Mouse (Mus musculus): ENCODE measurements at regions not wholly inside any gene's neighbourhood (a gene's known extent, or its start where the extent isn't known, plus 50 kb on each side); places are given as distances from the start of the nearest gene placed in this dataset.

DNA sequence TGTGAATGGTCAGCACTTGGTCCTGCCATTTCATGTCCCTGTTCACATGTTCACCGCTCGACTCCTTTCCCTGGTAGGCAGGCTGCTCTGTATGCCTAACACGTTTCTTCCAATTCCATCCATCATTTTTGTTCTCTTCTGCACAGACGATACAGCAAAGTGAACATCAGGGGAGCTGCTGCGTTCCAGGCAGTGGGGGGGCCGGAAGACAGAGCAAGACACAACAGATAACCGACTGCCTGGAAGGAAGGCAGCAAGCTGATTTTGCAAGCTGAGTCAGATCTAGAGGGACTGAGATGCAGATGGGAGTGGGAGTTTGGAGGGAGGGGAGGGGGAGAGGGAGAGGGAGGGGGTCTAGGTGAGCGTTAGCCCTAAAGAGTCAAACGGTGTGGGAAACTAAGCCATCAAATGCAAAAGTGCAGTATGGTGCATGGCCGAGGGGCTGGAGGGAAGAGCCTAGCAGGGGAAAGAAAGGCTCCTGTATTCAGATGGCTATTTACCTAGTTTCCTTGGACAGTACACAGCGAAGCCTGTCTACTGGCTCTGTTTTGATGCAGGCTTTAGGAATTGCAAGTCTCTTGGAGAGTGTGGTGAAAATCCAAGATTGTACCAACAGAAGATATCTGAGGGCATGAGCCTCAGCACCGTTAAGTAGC, 112.9 kb upstream of the Cdkn3 start:
- ATAC-seq (replicated peaks in 1 of 2; ENCODE audit: insufficient read depth in 1 of 2, low FRiP score in 2 of 2, low TSS enrichment in 1 of 2, low read depth in 1 of 2, poor library complexity in 2 of 2, severe bottlenecking in 2 of 2), result no peak

DNA sequence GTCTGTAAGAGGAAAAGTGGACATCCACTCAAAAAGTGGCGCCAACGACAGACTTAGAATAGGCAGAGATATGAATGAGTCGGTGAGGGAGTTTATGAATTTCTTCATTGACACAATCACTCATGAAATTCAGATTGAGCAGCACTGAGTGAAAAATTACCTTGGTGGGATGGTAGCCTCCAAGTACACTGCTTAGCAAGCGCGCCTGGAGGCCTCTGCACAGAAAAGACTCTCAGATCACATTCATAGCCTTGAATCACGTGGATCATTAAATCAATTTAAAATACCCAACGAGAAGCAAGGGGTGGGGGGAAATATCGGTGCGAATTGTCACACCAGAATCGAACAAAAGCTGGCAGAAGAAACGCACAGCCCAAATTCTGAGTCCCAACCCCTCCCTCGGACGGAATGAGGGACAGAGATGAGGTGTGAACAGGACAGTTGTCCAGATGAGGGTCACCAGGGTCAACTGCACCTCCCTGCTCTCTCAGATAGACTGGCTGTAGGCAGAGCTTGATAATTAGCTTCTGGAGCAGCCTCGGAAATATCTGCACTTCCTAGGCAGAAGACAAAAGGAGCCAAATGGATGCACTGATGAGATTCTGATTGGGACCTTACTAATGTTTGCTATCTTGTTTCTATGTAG, 113.5 kb upstream of the Cdkn3 start:
- ATAC-seq (replicated peaks in 1 of 2; ENCODE audit: insufficient read depth in 1 of 2, low FRiP score in 2 of 2, low TSS enrichment in 1 of 2, low read depth in 1 of 2, poor library complexity in 2 of 2, severe bottlenecking in 2 of 2), result no peak

DNA sequence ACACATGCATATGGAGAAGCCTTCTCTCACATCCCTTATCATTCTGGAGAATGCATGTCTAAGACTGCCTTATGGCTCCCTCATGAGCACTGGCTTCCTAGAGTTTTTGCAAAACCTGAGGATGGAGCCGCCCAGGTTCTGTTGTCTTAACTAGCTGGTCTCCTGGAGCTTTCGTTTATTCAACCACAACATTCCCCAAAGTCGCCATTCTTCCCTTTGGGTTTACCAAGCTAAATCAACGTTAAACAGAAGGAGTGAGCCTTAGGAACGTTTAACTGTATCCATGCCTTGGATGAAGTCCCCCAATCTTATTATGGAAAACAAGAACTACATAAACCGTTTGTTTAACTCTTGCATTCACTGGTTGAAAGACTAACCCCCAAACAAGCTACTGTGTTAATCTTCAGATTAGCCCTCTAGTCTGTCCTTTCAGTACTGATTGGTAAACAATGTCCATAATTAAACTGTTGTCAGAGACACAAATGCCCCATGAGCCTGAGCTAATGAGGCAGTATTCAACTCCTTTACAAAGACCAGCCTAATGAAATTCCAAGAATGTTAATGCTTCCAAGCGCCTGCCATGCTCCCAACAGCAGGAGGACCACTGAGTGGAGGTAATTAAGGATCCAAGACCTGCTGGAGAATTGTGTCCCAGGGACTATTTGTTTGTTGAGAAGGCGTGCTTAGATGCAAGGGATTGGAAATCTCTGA, 121.1 kb upstream of the Cdkn3 start:
- no peak for ATAC-seq (replicated peaks in 1 of 2; ENCODE audit: insufficient read depth in 1 of 2, low FRiP score in 2 of 2, low TSS enrichment in 1 of 2, low read depth in 1 of 2, poor library complexity in 2 of 2, severe bottlenecking in 2 of 2)

DNA sequence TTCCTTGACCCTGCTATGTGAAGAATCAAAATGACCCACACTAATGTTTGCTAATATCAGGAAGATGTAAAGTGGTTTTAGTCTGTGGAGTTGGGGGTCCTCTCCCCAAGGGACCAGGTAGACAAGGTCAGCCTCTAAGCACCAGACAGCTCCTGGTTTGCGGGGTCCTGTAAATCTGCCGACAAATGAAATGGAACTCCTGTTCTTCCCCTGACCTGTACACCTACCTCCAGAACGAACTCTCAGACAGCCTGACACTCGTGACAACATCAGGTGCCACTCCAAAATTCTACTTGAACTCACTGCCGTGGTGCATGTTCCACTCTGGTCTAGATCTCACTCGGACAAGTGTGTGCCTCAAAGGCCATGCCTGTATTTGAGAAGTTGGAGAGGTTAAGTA, 121.8 kb upstream of the Cdkn3 start:
- no peak for ATAC-seq (replicated peaks in 1 of 2; ENCODE audit: insufficient read depth in 1 of 2, low FRiP score in 2 of 2, low TSS enrichment in 1 of 2, low read depth in 1 of 2, poor library complexity in 2 of 2, severe bottlenecking in 2 of 2)

DNA sequence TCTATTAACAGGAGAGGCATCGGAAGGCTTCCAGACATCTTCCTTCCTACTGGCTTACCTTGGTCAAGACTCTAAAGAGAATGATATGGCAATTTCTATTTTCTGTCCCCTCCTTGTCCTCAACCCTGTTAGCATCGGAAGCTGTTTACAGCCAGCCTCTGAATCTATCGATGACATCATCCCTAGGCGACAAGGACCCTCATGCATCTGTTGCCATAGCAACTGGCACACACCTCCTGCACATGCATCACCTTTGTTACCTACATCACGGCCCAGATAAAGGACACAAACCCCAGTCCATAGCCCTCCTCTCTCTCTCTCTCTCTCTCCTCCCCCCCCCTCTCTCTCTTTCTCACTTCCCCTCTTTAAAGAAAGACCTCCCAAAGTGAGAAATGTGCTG, 123.1 kb upstream of the Cdkn3 start:
- ATAC-seq (replicated peaks in 1 of 2; ENCODE audit: insufficient read depth in 1 of 2, low FRiP score in 2 of 2, low TSS enrichment in 1 of 2, low read depth in 1 of 2, poor library complexity in 2 of 2, severe bottlenecking in 2 of 2), result no peak

DNA sequence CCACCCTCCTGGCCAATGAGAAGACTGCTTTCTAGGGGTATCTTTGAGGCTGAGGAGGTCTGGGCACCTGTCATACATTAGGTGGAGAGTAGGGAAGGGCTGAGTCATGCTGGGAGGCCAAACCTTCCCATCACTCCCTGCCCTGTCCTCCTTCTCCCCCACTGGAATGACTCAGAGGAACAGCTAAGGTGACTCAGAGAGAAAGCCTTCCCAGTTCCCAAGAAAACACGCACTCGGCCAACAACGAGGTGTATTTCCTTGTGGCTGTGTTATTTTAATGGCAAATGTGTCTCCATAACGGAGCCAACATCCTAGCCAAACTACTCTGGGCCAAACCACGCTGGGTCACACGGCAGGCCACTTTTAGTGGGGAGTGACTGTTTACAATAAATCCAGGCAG, 124.0 kb upstream of the Cdkn3 start:
- no peak for ATAC-seq (replicated peaks in 1 of 2; ENCODE audit: insufficient read depth in 1 of 2, low FRiP score in 2 of 2, low TSS enrichment in 1 of 2, low read depth in 1 of 2, poor library complexity in 2 of 2, severe bottlenecking in 2 of 2)

DNA sequence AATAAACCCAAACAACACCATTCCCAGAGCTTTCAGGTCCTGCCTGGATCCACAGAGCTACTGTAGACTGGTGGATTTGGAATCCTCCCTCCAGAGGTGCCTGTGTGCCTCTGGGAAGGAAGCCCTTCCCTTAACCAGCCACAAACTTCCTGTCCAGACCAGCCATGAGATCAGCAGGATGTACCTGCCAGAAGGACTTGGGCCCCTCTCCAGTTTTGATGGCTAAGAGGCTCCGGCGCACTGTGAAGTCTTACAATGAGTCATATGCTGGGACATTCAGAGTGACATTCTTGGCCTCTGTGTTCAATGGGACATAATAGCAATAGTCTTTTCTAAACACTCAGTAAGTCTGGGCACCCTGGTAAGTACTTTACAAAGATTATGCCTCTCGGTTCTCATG, 125.0 kb upstream of the Cdkn3 start:
- ATAC-seq (replicated peaks in 1 of 2; ENCODE audit: insufficient read depth in 1 of 2, low FRiP score in 2 of 2, low TSS enrichment in 1 of 2, low read depth in 1 of 2, poor library complexity in 2 of 2, severe bottlenecking in 2 of 2), result peak; percentile 17 to 36; a peak in 1 of 4 replicates

DNA sequence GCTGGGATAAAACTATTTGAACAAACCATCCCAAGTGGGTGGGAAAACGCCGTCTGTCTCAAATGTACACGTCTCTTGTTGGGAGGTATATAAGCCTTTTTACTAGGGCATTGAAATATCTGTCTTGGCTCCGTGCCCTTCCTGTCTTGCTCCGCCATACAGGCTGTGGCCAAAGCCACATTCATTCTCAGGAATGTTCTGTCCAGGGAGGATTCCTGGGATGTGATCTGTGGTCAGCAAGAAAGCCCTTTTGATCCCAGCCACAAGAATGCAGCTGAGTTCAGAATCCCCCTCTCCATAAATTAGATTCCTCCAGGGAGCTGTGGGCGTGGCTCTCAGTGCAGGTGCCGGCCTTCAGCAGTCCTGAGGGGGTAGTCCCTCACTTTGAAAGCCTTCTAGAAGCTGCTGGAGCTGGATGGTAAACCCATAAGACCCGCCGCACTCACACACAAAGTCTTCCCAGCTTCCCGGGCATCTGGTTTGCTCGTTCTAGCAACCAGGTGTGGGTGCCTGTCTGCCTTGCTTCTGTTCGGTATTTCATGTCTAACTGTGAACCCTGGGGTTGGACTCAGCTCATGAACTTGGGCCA, 125.6 kb upstream of the Cdkn3 start:
- ATAC-seq (replicated peaks in 1 of 2; ENCODE audit: insufficient read depth in 1 of 2, low FRiP score in 2 of 2, low TSS enrichment in 1 of 2, low read depth in 1 of 2, poor library complexity in 2 of 2, severe bottlenecking in 2 of 2), result no peak

DNA sequence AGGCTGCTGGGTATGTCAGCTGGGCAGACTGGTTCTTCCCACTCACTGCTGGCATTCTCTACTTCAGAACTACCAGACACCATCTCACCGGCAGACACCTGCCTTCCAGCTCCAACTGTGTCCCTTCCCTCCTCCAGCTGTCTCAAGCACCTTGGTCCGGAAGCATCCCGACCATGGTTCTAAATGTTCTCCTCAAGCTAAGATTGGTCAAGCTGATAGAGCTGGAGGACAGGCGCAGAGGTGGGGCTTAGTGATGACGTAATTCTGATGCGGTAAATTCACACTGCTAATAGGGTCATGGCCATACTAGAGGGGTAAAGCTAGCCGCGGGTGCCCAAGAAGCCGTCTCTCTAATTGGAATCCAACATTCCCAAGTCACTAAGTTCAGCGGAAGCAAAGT, 126.1 kb upstream of the Cdkn3 start:
- no peak for ATAC-seq (replicated peaks in 1 of 2; ENCODE audit: insufficient read depth in 1 of 2, low FRiP score in 2 of 2, low TSS enrichment in 1 of 2, low read depth in 1 of 2, poor library complexity in 2 of 2, severe bottlenecking in 2 of 2)

DNA sequence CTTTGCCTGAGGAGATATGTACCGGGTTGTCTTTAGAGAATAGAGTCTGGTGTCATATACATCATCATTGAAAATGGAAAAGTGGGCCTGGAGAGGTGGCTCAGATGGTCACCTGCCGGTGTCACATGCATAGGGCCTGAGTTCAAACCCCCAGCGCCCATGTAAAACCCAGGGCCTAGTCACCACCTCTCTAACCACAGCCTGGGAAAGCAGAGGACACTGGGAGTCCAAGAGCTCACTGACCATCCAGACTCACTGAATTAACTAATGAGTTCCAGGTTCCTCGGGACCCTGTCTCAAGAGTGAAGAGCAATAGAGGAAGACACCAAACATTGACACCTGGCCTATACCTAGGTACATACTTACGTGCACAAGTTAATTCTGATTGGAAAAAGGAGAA, 132.7 kb upstream of the Cdkn3 start:
- no peak for ATAC-seq (replicated peaks in 1 of 2; ENCODE audit: insufficient read depth in 1 of 2, low FRiP score in 2 of 2, low TSS enrichment in 1 of 2, low read depth in 1 of 2, poor library complexity in 2 of 2, severe bottlenecking in 2 of 2)

DNA sequence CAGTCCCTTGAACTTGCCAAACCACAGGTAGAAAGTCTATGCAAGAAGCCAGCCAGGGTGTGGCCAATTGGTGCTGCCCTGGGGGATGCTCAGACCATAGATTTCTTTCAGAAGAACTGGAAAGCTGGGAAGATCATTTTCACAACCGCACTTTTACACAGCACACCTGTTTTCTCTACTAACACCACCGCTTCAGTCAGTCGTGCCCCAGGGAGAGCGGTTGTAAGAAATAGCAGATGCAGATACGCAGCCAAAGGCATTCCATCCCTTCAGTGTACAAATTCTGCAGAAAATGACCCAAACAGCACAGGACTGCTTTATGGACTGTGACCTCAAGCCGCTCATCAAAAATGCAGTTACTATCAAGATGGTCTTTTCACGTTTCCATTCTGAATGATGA, 134.6 kb upstream of the Cdkn3 start:
- no peak for ATAC-seq (replicated peaks in 1 of 2; ENCODE audit: insufficient read depth in 1 of 2, low FRiP score in 2 of 2, low TSS enrichment in 1 of 2, low read depth in 1 of 2, poor library complexity in 2 of 2, severe bottlenecking in 2 of 2)

DNA sequence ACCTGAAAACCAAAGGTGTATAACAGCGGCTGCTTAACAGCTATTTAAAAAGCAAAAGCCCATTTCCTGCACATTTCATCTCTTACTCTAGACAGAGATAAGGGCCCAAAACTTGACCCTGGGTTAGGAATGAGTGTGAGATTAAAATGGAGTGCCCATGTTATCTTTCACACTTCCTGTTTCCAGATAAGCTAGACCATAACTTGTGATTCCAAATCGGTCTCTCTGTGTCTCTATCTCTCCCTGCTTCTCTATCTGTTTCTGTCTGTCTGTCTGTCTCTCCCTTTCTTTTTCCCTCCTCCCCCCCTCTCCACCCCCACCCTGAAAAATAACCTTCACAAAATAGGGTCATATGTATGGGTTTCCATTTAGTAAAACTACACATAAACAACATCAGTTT, 136.7 kb upstream of the Cdkn3 start:
- ATAC-seq (replicated peaks in 1 of 2; ENCODE audit: insufficient read depth in 1 of 2, low FRiP score in 2 of 2, low TSS enrichment in 1 of 2, low read depth in 1 of 2, poor library complexity in 2 of 2, severe bottlenecking in 2 of 2), result no peak

DNA sequence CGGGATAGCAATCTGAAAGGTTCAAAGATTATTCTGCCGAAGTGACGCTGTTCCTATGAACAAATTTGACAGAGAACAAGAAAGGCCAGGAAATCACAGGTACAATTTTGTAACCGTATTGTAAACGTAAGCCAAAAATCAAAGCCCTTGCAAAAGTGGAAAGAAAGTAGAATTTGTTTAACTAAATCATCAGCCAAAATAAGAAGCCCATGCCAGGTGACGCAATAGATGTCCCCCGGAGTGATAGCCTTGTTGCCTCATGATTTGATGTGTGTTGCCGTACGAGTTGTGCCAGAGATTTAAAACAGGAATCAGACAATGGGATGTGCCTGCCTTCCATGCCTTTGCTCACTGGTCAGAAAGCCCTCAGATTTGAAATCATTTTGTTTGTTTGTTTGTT, 144.3 kb upstream of the Cdkn3 start:
- no peak for ATAC-seq (replicated peaks in 1 of 2; ENCODE audit: insufficient read depth in 1 of 2, low FRiP score in 2 of 2, low TSS enrichment in 1 of 2, low read depth in 1 of 2, poor library complexity in 2 of 2, severe bottlenecking in 2 of 2)

DNA sequence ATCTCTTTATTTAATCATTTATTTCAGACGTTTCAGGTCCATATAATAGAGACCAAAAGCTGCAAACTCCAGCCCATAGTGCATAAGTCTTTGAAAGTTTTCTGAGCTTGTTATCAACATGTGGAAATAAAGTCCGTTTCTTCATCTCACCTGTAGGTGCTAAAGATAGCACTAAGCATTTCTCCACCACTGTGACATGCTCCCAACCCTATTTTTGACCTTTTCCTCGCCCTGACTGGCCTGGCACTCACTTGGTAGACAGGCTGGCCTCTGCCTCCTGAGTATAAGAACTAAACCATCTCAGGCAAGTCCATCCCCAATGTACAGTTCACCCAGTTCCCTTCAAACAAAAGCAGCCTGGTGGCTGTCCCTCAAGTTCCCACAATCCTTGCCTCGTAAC, 145.4 kb upstream of the Cdkn3 start:
- no peak for ATAC-seq (replicated peaks in 1 of 2; ENCODE audit: insufficient read depth in 1 of 2, low FRiP score in 2 of 2, low TSS enrichment in 1 of 2, low read depth in 1 of 2, poor library complexity in 2 of 2, severe bottlenecking in 2 of 2)

DNA sequence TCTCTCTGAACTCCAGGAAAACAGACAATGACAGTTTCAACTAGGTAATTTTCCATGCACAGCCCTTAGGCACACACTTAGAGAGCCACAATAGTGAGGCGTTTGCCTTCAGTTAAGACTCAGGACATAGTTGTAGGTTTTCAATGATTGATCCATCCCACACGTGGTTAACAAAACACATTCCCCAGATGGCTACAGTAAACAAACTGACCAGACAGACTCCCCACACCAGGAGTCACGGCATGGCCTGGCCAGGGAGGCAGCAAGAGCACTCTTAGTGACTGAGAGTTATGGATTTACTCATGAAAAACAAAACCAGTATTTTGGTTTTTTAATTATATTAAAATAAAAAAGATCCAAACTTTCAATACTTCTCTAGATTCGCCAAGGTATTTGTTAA, 146.6 kb upstream of the Cdkn3 start:
- ATAC-seq (replicated peaks in 1 of 2; ENCODE audit: insufficient read depth in 1 of 2, low FRiP score in 2 of 2, low TSS enrichment in 1 of 2, low read depth in 1 of 2, poor library complexity in 2 of 2, severe bottlenecking in 2 of 2), result no peak

DNA sequence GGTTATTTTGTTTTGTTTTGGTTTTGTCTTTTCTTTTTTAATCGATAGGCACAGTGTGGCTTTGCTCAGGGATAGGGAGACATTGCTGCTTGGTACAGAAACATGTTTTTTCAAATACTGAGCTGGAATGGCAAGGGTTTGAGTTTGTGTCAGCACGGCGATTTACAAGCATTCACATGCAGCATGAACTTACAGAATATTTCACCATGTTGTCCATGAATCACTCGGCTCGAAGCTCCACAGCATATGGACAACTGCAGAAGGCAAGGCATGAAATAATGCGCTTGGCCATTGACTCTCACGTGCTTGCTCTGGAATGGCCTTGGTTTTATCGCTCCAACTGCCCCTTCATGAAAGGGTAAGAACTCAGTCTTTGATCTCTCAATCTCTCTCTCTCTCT, 147.1 kb upstream of the Cdkn3 start:
- no peak for ATAC-seq (replicated peaks in 1 of 2; ENCODE audit: insufficient read depth in 1 of 2, low FRiP score in 2 of 2, low TSS enrichment in 1 of 2, low read depth in 1 of 2, poor library complexity in 2 of 2, severe bottlenecking in 2 of 2)

DNA sequence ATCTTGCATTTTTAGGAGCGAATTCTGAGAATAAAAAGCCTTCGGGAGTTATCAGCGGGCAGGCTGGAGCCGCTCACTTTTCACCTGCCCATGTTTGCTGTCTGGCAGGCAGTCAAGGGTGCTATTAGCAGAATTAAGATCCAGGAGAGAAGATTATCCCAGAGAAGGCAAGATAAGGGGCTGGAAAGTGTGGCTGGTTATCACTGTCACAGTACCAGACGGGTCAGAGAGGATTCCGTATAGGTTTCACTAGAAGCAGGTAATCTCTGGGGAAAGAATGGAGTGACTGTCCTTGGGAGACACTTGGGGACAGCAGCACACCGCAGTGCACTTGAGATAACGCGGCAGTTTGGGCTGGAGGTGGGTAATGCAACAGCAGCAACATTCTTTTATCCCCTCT, 147.8 kb upstream of the Cdkn3 start:
- no peak for ATAC-seq (replicated peaks in 1 of 2; ENCODE audit: insufficient read depth in 1 of 2, low FRiP score in 2 of 2, low TSS enrichment in 1 of 2, low read depth in 1 of 2, poor library complexity in 2 of 2, severe bottlenecking in 2 of 2)

DNA sequence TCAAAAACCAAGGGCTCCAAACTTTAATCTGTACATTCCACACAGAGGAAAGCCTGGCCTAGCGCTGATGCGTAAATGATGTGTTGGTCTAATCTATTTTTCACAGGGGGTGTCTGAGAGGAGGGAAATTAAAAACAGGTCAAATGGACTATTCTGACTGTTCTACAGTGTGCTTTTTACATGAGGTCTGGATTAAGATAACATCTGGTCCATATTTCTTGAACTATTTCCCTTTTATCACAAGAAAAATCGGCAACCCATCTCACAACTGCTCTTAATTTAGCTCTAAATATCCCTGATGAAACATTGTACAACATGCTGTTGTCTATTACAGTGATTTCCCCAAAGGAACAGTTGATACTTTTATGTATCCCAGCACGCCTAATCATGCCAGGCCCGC, 149.4 kb upstream of the Cdkn3 start:
- no peak for ATAC-seq (replicated peaks in 1 of 2; ENCODE audit: insufficient read depth in 1 of 2, low FRiP score in 2 of 2, low TSS enrichment in 1 of 2, low read depth in 1 of 2, poor library complexity in 2 of 2, severe bottlenecking in 2 of 2)
